Mouse (Mus musculus): Measurements from ENCODE around the gene Smim9. TPM values are rescaled to one million over a fixed set of nuclear protein-coding genes. Genes with fewer than 3 reads are reported as not detected.
"Not testable (repeated sequence)": the region's sequence is repeated elsewhere in the genome, so short reads cannot be mapped to it uniquely, and the experiment has no call there.

Smim9 gene
- polyA plus RNA-seq (2015; fragmentation: Nextera tagmentation; extraction: Ambion mirVana): not detected in 2 replicates

GRCm38 (mm10) chrX:75163670-75164069 is at the start of gene Smim9:
TSS of gene Smim9 (minus strand) at chrX:75163770.
- H3K4me2 ChIP-seq: no peak within 1 kb of the TSS
- no peaks in the 10 kb centered on the region for H3K9me3 ChIP-seq
- ATAC-seq (ENCODE audit: low FRiP score): no peak
- H3K9ac ChIP-seq: no peak within 1 kb of the TSS
- no peaks in the 10 kb centered on the region for H3K27me3 ChIP-seq
- H3K27ac ChIP-seq: no peak within 1 kb of the TSS
- no peaks in the 10 kb centered on the region for H3K36me3 ChIP-seq
- no peaks in the 10 kb centered on the region for H3K4me1 ChIP-seq (replicated peaks)
- WGBS: 63% methylated on average over 1 of the region's 1 CpGs
- no peak within 1 kb of the TSS for H3K4me3 ChIP-seq

GRCm38 (mm10) chrX:75155576-75156243 is 7.9 kb downstream of the Smim9 start:
- Histone ChIP-seq H3K4me2 (peak overlapping the region; percentile 59), H3K36me3 (no peaks in the 10 kb centered on the region), H3K9ac (peak overlapping the region; percentile 62), H3K9me3 (no peaks in the 10 kb centered on the region), H3K4me3 (peak overlapping the region; percentile 47), H3K27ac (no peak overlapping the region), H3K4me1 (replicated peaks) (no peaks in the 10 kb centered on the region), H3K27me3 (no peaks in the 10 kb centered on the region)
- peak; percentile 54; the same call in 1 of the 2 replicates for ATAC-seq (ENCODE audit: low FRiP score)
- WGBS: 11% methylated on average over 30 of the region's 49 CpGs

GRCm38 (mm10) chrX:75152249-75152648 is 11.3 kb downstream of the Smim9 start:
- H3K4me3 ChIP-seq: no peak overlapping the region
- no peak overlapping the region for H3K4me2 ChIP-seq
- no peak for ATAC-seq (ENCODE audit: low FRiP score)
- H3K36me3 ChIP-seq: no peaks in the 10 kb centered on the region
- no peaks in the 10 kb centered on the region for H3K9me3 ChIP-seq
- WGBS: 83% methylated on average over 1 of the region's 1 CpGs
- no peaks in the 10 kb centered on the region for H3K4me1 ChIP-seq (replicated peaks)
- H3K27me3 ChIP-seq: no peaks in the 10 kb centered on the region
- H3K27ac ChIP-seq: no peak overlapping the region
- H3K9ac ChIP-seq: no peak overlapping the region

GRCm38 (mm10) chrX:75150304-75150703 is 13.3 kb downstream of the Smim9 start:
- Histone ChIP-seq H3K27ac (no peak overlapping the region), H3K27me3 (no peaks in the 10 kb centered on the region), H3K9me3 (no peaks in the 10 kb centered on the region), H3K4me1 (replicated peaks) (no peaks in the 10 kb centered on the region), H3K4me3 (no peak overlapping the region), H3K9ac (no peak overlapping the region), H3K4me2 (no peak overlapping the region), H3K36me3 (no peaks in the 10 kb centered on the region)
- 85% methylated on average over 2 of the region's 2 CpGs for WGBS
- ATAC-seq (ENCODE audit: low FRiP score): no peak

- Histone ChIP-seq H3K4me3 (no peak overlapping the region), H3K27me3 (no peaks in the 10 kb centered on the region), H3K9ac (no peak overlapping the region), H3K4me2 (no peak overlapping the region), H3K9me3 (no peaks in the 10 kb centered on the region), H3K36me3 (no peaks in the 10 kb centered on the region), H3K4me1 (replicated peaks) (no peaks in the 10 kb centered on the region), H3K27ac (no peak overlapping the region)
- 84% methylated on average over 4 of the region's 4 CpGs for WGBS
- no peak for ATAC-seq (ENCODE audit: low FRiP score)
Observed at GRCm38 (mm10) chrX:75148414-75148813, 15.2 kb downstream of the Smim9 start.

GRCm38 (mm10) chrX:75143124-75143555 is 20.4 kb downstream of the Smim9 start:
- WGBS: 16% methylated on average over 12 of the region's 42 CpGs
- Histone ChIP-seq H3K4me3 (peak overlapping the region; percentile 37), H3K9ac (0 out of 2 replicates have a peak overlapping the region, but pooled peaks have one; percentile 46), H3K4me2 (peak overlapping the region; percentile 57)
- not testable (repeated sequence) for H3K27me3 ChIP-seq; H3K36me3 ChIP-seq; H3K27ac ChIP-seq; H3K4me1 ChIP-seq (replicated peaks); H3K9me3 ChIP-seq
- ATAC-seq (ENCODE audit: low FRiP score): peak; percentile 61

- Histone ChIP-seq H3K4me3 (no peak overlapping the region), H3K4me2 (no peak overlapping the region), H3K4me1 (replicated peaks) (no peaks in the 10 kb centered on the region), H3K9ac (no peak overlapping the region), H3K27me3 (no peaks in the 10 kb centered on the region), H3K36me3 (no peaks in the 10 kb centered on the region), H3K27ac (no peak overlapping the region), H3K9me3 (no peaks in the 10 kb centered on the region)
- WGBS: 86% methylated on average over 2 of the region's 2 CpGs
- no peak for ATAC-seq (ENCODE audit: low FRiP score)
Observed at GRCm38 (mm10) chrX:75138182-75138581, 25.4 kb downstream of the Smim9 start.

- ATAC-seq (ENCODE audit: low FRiP score): no peak
- Histone ChIP-seq H3K9ac (no peak overlapping the region), H3K36me3 (no peaks in the 10 kb centered on the region), H3K4me1 (replicated peaks) (no peaks in the 10 kb centered on the region), H3K27ac (no peak overlapping the region), H3K9me3 (no peaks in the 10 kb centered on the region), H3K27me3 (no peaks in the 10 kb centered on the region), H3K4me3 (no peak overlapping the region), H3K4me2 (no peak overlapping the region)
- 78% methylated on average over 2 of the region's 2 CpGs for WGBS
Observed at GRCm38 (mm10) chrX:75137729-75138128, 25.8 kb downstream of the Smim9 start.

- Histone ChIP-seq H3K9ac (no peak overlapping the region), H3K36me3 (no peaks in the 10 kb centered on the region), H3K4me1 (replicated peaks) (no peaks in the 10 kb centered on the region), H3K4me3 (no peak overlapping the region), H3K9me3 (no peaks in the 10 kb centered on the region), H3K4me2 (no peak overlapping the region), H3K27ac (no peak overlapping the region), H3K27me3 (no peaks in the 10 kb centered on the region)
- ATAC-seq (ENCODE audit: low FRiP score): no peak
Observed at GRCm38 (mm10) chrX:75136938-75137337, 26.6 kb downstream of the Smim9 start.

GRCm38 (mm10) chrX:75130467-75131160 is 33.0 kb downstream of the Smim9 start, which contains the start of gene Mpp1:
TSS of gene Mpp1 (minus strand) at chrX:75131016.
- Histone ChIP-seq H3K27ac (peak within 1 kb of the TSS; percentile 35; the same call in 1 of the 2 replicates), H3K9ac (peak within 1 kb of the TSS; percentile 73), H3K27me3 (no peaks in the 10 kb centered on the region), H3K36me3 (no peaks in the 10 kb centered on the region), H3K4me2 (peak within 1 kb of the TSS; percentile 62), H3K4me1 (replicated peaks) (no peaks in the 10 kb centered on the region), H3K4me3 (peak within 1 kb of the TSS; percentile 48), H3K9me3 (no peaks in the 10 kb centered on the region)
- peak; percentile 100 for ATAC-seq (ENCODE audit: low FRiP score)
- WGBS: 13% methylated on average over 36 of the region's 36 CpGs

GRCm38 (mm10) chrX:75129474-75129873 is 34.1 kb downstream of the Smim9 start:
- Histone ChIP-seq H3K36me3 (no peaks in the 10 kb centered on the region), H3K4me2 (no peak overlapping the region), H3K27ac (no peak overlapping the region), H3K9me3 (no peaks in the 10 kb centered on the region), H3K4me3 (no peak overlapping the region), H3K9ac (no peak overlapping the region), H3K27me3 (no peaks in the 10 kb centered on the region), H3K4me1 (replicated peaks) (no peaks in the 10 kb centered on the region)
- WGBS: 72% methylated on average over 2 of the region's 2 CpGs
- no peak for ATAC-seq (ENCODE audit: low FRiP score)

- no peak overlapping the region for H3K9ac ChIP-seq
- no peaks in the 10 kb centered on the region for H3K27me3 ChIP-seq
- no peaks in the 10 kb centered on the region for H3K36me3 ChIP-seq
- no peaks in the 10 kb centered on the region for H3K4me1 ChIP-seq (replicated peaks)
- H3K27ac ChIP-seq: no peak overlapping the region
- no peaks in the 10 kb centered on the region for H3K9me3 ChIP-seq
- H3K4me3 ChIP-seq: no peak overlapping the region
- no peak overlapping the region for H3K4me2 ChIP-seq
- ATAC-seq (ENCODE audit: low FRiP score): no peak
Observed at GRCm38 (mm10) chrX:75128333-75128980, 35.1 kb downstream of the Smim9 start.
